Mouse (Mus musculus) lung, embryonic 16.5 days (tissue): Measurements from ENCODE around the gene Hist1h4f. TPM values are rescaled to one million over a fixed set of nuclear protein-coding genes. Genes with fewer than 3 reads are reported as not detected.
A peak's percentile ranks its signal among the peaks of the same experiment; 100 is the strongest.

Experiments
- ATAC-seq: fragments of 200-750 bp; cut with Nextera tagmentation; 2 replicates; pipeline ENCODE4 v1.8.0; 2017; ENCODE audit warnings: low read depth, mild to moderate bottlenecking, moderate library complexity
- H3K27ac ChIP-seq: fragments of 300-500 bp; sonication (generic); 2 replicates; pipeline ENCODE4 v1.5.1; 2014; ENCODE audit warnings: mild to moderate bottlenecking, control low read depth, low read length
- H3K27me3 ChIP-seq: fragments of 300-500 bp; sonication (generic); 2 replicates; pipeline ENCODE4 v1.6.1; 2014; ENCODE audit warnings: low read depth, low read length, mixed read lengths; ENCODE audit not compliant: control insufficient read depth, insufficient read depth
- H3K36me3 ChIP-seq: fragments of 300-500 bp; sonication (generic); 2 replicates; pipeline ENCODE4 v1.6.1; 2014; ENCODE audit warnings: low read length; ENCODE audit not compliant: control insufficient read depth, insufficient read depth
- H3K4me1 ChIP-seq: fragments of 300-500 bp; sonication (generic); replicated peaks from 2 replicates; pipeline ENCODE4 v1.6.1; 2014; ENCODE audit warnings: low read length, mixed read lengths; ENCODE audit not compliant: control insufficient read depth, insufficient read depth
- H3K4me2 ChIP-seq: fragments of 300-500 bp; sonication (generic); 2 replicates; pipeline ENCODE4 v1.6.1; 2014; ENCODE audit warnings: low read depth, low read length, control low read depth
- H3K4me3 ChIP-seq: fragments of 300-500 bp; sonication (generic); 2 replicates; pipeline ENCODE4 v1.5.1; 2014; ENCODE audit warnings: mild to moderate bottlenecking, low read length, control low read depth
- H3K9ac ChIP-seq: fragments of 300-500 bp; sonication (generic); 2 replicates; pipeline ENCODE4 v1.6.1; 2014; ENCODE audit warnings: low read length, control low read depth
- H3K9me3 ChIP-seq: fragments of 300-500 bp; sonication (generic); 2 replicates; pipeline ENCODE4 v1.6.1; 2016; ENCODE audit warnings: low read length; ENCODE audit not compliant: control insufficient read depth
- WGBS: fragments of 180-500 bp; shearing (Covaris S2); extraction: QIAGEN DNeasy Blood & Tissue Kit; methylation state at CpG from one replicate; pipeline ENCODE4 v1.1.7; 2014; 5-methylcytosine and 5-hydroxymethylcytosine counted together
- microRNA-seq: library from miRNA; unstranded; fragments of <30 nt; microRNA quantifications from one replicate; pipeline ENCODE4, GENCODE M21; 2016
- polyA plus RNA-seq: library from polyadenylated mRNA; unstranded; fragments of >200 nt; fragmentation: Nextera tagmentation; extraction: Ambion mirVana; gene quantifications from 2 replicates; pipeline ENCODE4 v1.2.1, GENCODE M21; 2015

Gene Hist1h4f
- polyA plus RNA-seq, 1 experiment from 2014 or later: 0.78 TPM

GRCm38 (mm10) chr13:23506819-23507515 lies 44.5 kb downstream of the Hist1h4f start:
- H3K9me3 ChIP-seq: no peaks in the 10 kb centered on the region
- WGBS: 30% methylated on average over 14 of the region's 14 CpGs
- H3K27me3 ChIP-seq: no peaks in the 10 kb centered on the region
- H3K4me1 ChIP-seq: peaks cover 12% of the 10 kb centered on the region
- H3K9ac ChIP-seq: no peak overlapping the region
- no peak overlapping the region; the same call in 1 of the 2 replicates for H3K4me2 ChIP-seq
- H3K36me3 ChIP-seq: no peaks in the 10 kb centered on the region
- no peak for ATAC-seq
- H3K4me3 ChIP-seq: no peak overlapping the region
- no peak overlapping the region for H3K27ac ChIP-seq

GRCm38 (mm10) chr13:23506351-23506750 lies 45.1 kb downstream of the Hist1h4f start:
- no peak overlapping the region; the same call in 1 of the 2 replicates for H3K4me3 ChIP-seq
- no peaks in the 10 kb centered on the region for H3K36me3 ChIP-seq
- peak overlapping the region; percentile 54 for H3K4me2 ChIP-seq
- no peaks in the 10 kb centered on the region for H3K27me3 ChIP-seq
- 10% methylated on average over 13 of the region's 13 CpGs for WGBS
- no peak overlapping the region for H3K9ac ChIP-seq
- peaks cover 15% of the 10 kb centered on the region for H3K4me1 ChIP-seq
- H3K27ac ChIP-seq: no peak overlapping the region
- 0 out of 2 replicates have a peak, but pooled peaks have one; percentile 27 for ATAC-seq
- H3K9me3 ChIP-seq: no peaks in the 10 kb centered on the region

- Histone ChIP-seq H3K27ac (no peak overlapping the region), H3K9ac (peak overlapping the region; percentile 49), H3K36me3 (no peaks in the 10 kb centered on the region), H3K27me3 (no peaks in the 10 kb centered on the region), H3K4me3 (peak overlapping the region; percentile 30; the same call in 1 of the 2 replicates), H3K9me3 (no peaks in the 10 kb centered on the region), H3K4me2 (peak overlapping the region; percentile 54), H3K4me1 (peaks cover 15% of the 10 kb centered on the region)
- no peak for ATAC-seq
- 14% methylated on average over 14 of the region's 14 CpGs for WGBS
These were observed 45.6 kb downstream of the Hist1h4f start for GRCm38 (mm10) chr13:23505662-23506345.

- H3K4me3 ChIP-seq: no peak overlapping the region
- H3K27me3 ChIP-seq: no peaks in the 10 kb centered on the region
- no peak overlapping the region for H3K27ac ChIP-seq
- no peaks in the 10 kb centered on the region for H3K9me3 ChIP-seq
- peaks cover 17% of the 10 kb centered on the region for H3K4me1 ChIP-seq
- ATAC-seq: no peak
- H3K9ac ChIP-seq: no peak overlapping the region
- no peak overlapping the region for H3K4me2 ChIP-seq
- 2% methylated on average over 9 of the region's 9 CpGs for WGBS
- H3K36me3 ChIP-seq: no peaks in the 10 kb centered on the region
These were observed 47.7 kb downstream of the Hist1h4f start for GRCm38 (mm10) chr13:23503797-23504196.

GRCm38 (mm10) chr13:23502916-23503315 lies 48.5 kb downstream of the Hist1h4f start:
- Histone ChIP-seq H3K4me3 (no peak overlapping the region), H3K4me2 (no peak overlapping the region), H3K27me3 (no peaks in the 10 kb centered on the region), H3K36me3 (no peaks in the 10 kb centered on the region), H3K27ac (no peak overlapping the region), H3K9me3 (no peaks in the 10 kb centered on the region), H3K4me1 (peaks cover 24% of the 10 kb centered on the region), H3K9ac (no peak overlapping the region)
- no peak for ATAC-seq
- WGBS: 53% methylated on average over 4 of the region's 4 CpGs

- H3K36me3 ChIP-seq: no peaks in the 10 kb centered on the region
- H3K4me1 ChIP-seq: peaks cover 27% of the 10 kb centered on the region
- H3K9me3 ChIP-seq: no peaks in the 10 kb centered on the region
- ATAC-seq: no peak
- H3K27ac ChIP-seq: no peak overlapping the region
- H3K4me2 ChIP-seq: peak overlapping the region; percentile 39; the same call in 1 of the 2 replicates
- H3K27me3 ChIP-seq: no peaks in the 10 kb centered on the region
- 37% methylated on average over 9 of the region's 9 CpGs for WGBS
- H3K4me3 ChIP-seq: no peak overlapping the region
- H3K9ac ChIP-seq: no peak overlapping the region
These were observed 49.3 kb downstream of the Hist1h4f start for GRCm38 (mm10) chr13:23502031-23502567.

GRCm38 (mm10) chr13:23501511-23501910 lies 49.9 kb downstream of the Hist1h4f start:
- no peaks in the 10 kb centered on the region for H3K27me3 ChIP-seq
- WGBS: 20% methylated on average over 5 of the region's 5 CpGs
- no peak overlapping the region for H3K4me3 ChIP-seq
- peaks cover 27% of the 10 kb centered on the region for H3K4me1 ChIP-seq
- peak overlapping the region; percentile 39 for H3K4me2 ChIP-seq
- no peaks in the 10 kb centered on the region for H3K9me3 ChIP-seq
- no peak for ATAC-seq
- H3K36me3 ChIP-seq: no peaks in the 10 kb centered on the region
- no peak overlapping the region for H3K27ac ChIP-seq
- no peak overlapping the region for H3K9ac ChIP-seq

Small RNA genes lying within 50 kb of the gene (microRNA-seq; reads per million reads assigned to microRNA genes)
- not detected for gene Gm44297
- not detected for gene Gm44359
- not detected for gene Gm44394
- gene n-TStga1: 1.2 reads per million

Other genes starting within 250 kb of the Hist1h4f start
- 56.0 and 56.3 TPM in 2 replicates for gene Zfp322a, start 182.4 kb downstream of the Hist1h4f start, polyA plus RNA-seq
- 11.8 and 12.3 TPM in 2 replicates for gene Abt1, start 127.8 kb downstream of the Hist1h4f start, polyA plus RNA-seq
- 0.06 and 0.10 TPM in 2 replicates for gene Btn1a1, start 85.7 kb downstream of the Hist1h4f start, polyA plus RNA-seq
- 0.20 and 0.28 TPM in 2 replicates for gene Btn2a2, start 62.8 kb downstream of the Hist1h4f start, polyA plus RNA-seq
- 4.3 and 8.4 TPM in 2 replicates for gene Hist1h4h, start 20.6 kb downstream of the Hist1h4f start, polyA plus RNA-seq
- gene Hist1h2af, start 17.7 kb downstream of the Hist1h4f start, polyA plus RNA-seq: 7.1 and 8.0 TPM in 2 replicates
- 5.6 and 6.2 TPM in 2 replicates for gene Hist1h3g, start 16.2 kb downstream of the Hist1h4f start, polyA plus RNA-seq
- 1.3 and 2.0 TPM in 2 replicates for gene Hist1h2bh, start 8.3 kb downstream of the Hist1h4f start, polyA plus RNA-seq
- gene Hist1h3f, start 7.6 kb downstream of the Hist1h4f start, polyA plus RNA-seq: 0.49 and 0.93 TPM in 2 replicates
- gene Hist1h1d, start 1.6 kb upstream of the Hist1h4f start, polyA plus RNA-seq: 0.58 and 0.79 TPM in 2 replicates
- 4.9 and 7.8 TPM in 2 replicates for gene Hist1h3e, start 10.7 kb upstream of the Hist1h4f start, polyA plus RNA-seq
- gene Hist1h2ae, start 19.6 kb upstream of the Hist1h4f start, polyA plus RNA-seq: 71.9 and 83.6 TPM in 2 replicates
- 13.6 and 15.8 TPM in 2 replicates for gene Hist1h2bg, start 19.7 kb upstream of the Hist1h4f start, polyA plus RNA-seq
- gene Hist1h2bf, start 22.5 kb upstream of the Hist1h4f start, polyA plus RNA-seq: 4.8 and 6.8 TPM in 2 replicates
- 2.9 and 3.4 TPM in 2 replicates for gene Hist1h2ad, start 22.7 kb upstream of the Hist1h4f start, polyA plus RNA-seq
- gene Hist1h3d, start 24.1 kb upstream of the Hist1h4f start, polyA plus RNA-seq: 7.4 and 9.5 TPM in 2 replicates
- gene Hist1h4d, start 29.9 kb upstream of the Hist1h4f start, polyA plus RNA-seq: 130 and 135 TPM in 2 replicates
- gene Hist1h2be, start 69.5 kb upstream of the Hist1h4f start, polyA plus RNA-seq: 3.3 and 3.4 TPM in 2 replicates
- gene Hist1h1e, start 70.9 kb upstream of the Hist1h4f start, polyA plus RNA-seq: 20.3 and 21.3 TPM in 2 replicates
- gene Hist1h2ac, start 132.3 kb upstream of the Hist1h4f start, polyA plus RNA-seq: 2.2 and 2.3 TPM in 2 replicates
- 66.1 and 72.9 TPM in 2 replicates for gene Hist1h2bc, start 132.6 kb upstream of the Hist1h4f start, polyA plus RNA-seq
- 0.16 and 0.48 TPM in 2 replicates for gene Hist1h1t, start 144.2 kb upstream of the Hist1h4f start, polyA plus RNA-seq
- 6.2 and 6.6 TPM in 2 replicates for gene Hist1h4c, start 146.8 kb upstream of the Hist1h4f start, polyA plus RNA-seq
- gene Hfe, start 159.2 kb upstream of the Hist1h4f start, polyA plus RNA-seq: 11.2 and 13.7 TPM in 2 replicates
- gene Hist1h1c, start 187.2 kb upstream of the Hist1h4f start, polyA plus RNA-seq: 36.9 and 37.8 TPM in 2 replicates
- 5.9 and 9.7 TPM in 2 replicates for gene Hist1h3c, start 194.0 kb upstream of the Hist1h4f start, polyA plus RNA-seq
- 4.0 and 4.9 TPM in 2 replicates for gene Hist1h2bb, start 195.1 kb upstream of the Hist1h4f start, polyA plus RNA-seq
- 33.4 and 44.6 TPM in 2 replicates for gene Hist1h2ab, start 199.5 kb upstream of the Hist1h4f start, polyA plus RNA-seq
- 13.3 and 14.0 TPM in 2 replicates for gene Hist1h3b, start 200.6 kb upstream of the Hist1h4f start, polyA plus RNA-seq
- gene Hist1h4b, start 205.4 kb upstream of the Hist1h4f start, polyA plus RNA-seq: 5.1 and 6.6 TPM in 2 replicates
- gene Hist1h4a, start 209.6 kb upstream of the Hist1h4f start, polyA plus RNA-seq: 1.2 TPM in 1 of 2 replicates, not detected in the other
- gene Hist1h3a, start 210.7 kb upstream of the Hist1h4f start, polyA plus RNA-seq: 4.2 and 5.5 TPM in 2 replicates
- 2.1 and 4.3 TPM in 2 replicates for gene Hist1h1a, start 212.0 kb upstream of the Hist1h4f start, polyA plus RNA-seq
- gene Trim38, start 218.3 kb upstream of the Hist1h4f start, polyA plus RNA-seq: not detected in 2 replicates